Mouse (Mus musculus) testis, adult 2 months (tissue): ENCODE results near the gene Smgc.
"Not testable (repeated sequence)": the region's sequence is repeated elsewhere in the genome, so short reads cannot be mapped to it uniquely, and the experiment has no call there.

Experiments used
- CTCF ChIP-seq: fragments of 200-500 bp; IDR thresholded peaks from 2 replicates; pipeline ENCODE4 v1.5.1; 2012; ENCODE audit warnings: low read depth, mild to moderate bottlenecking, inconsistent platforms, low read length, moderate library complexity; ENCODE audit not compliant: control insufficient read depth, insufficient read depth, insufficient replicate concordance
- POLR2A ChIP-seq: fragments of 200-500 bp; IDR thresholded peaks from 2 replicates; pipeline ENCODE4 v1.6.1; 2012; ENCODE audit warnings: low read depth, mild to moderate bottlenecking, inconsistent platforms, low read length, moderate library complexity; ENCODE audit not compliant: control insufficient read depth

DNA sequence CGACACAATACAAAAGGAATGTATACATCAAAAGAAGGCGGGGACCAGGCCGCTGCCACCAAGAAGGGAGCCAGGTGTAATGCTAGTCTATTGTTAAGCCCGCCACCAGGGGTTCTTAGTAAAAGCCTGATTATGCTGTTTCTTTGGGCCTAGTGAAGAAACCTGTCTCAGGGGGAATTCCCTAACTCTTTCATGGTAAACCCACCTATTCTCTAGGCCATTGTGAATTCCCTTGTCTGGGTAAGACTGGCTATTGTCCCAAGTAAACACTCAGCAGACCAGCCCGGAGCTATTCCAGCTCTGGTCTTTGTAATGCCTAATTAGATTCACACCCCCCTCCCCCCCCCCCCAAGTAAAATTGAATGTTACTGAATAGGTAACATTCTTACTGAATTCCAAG lies 26.1 kb downstream of the Smgc start:
- not testable (repeated sequence) for TF ChIP-seq CTCF, POLR2A
